Mouse (Mus musculus) ES-Bruce4 (cell line): Measurements from ENCODE around the gene Rabepk.

Experiments used
- CTCF ChIP-seq: IDR thresholded peaks from one replicate; pipeline ENCODE4 v1.8.1; 2011; ENCODE audit warnings: low read depth, low read length
- EP300 ChIP-seq: IDR thresholded peaks from 2 replicates; pipeline ENCODE4 v1.6.1; 2011; ENCODE audit warnings: low read depth, low read length; ENCODE audit not compliant: insufficient read depth
- POLR2A ChIP-seq: IDR thresholded peaks from one replicate; pipeline ENCODE4 v1.8.1; 2011; ENCODE audit warnings: low read length; ENCODE audit not compliant: insufficient read depth

DNA sequence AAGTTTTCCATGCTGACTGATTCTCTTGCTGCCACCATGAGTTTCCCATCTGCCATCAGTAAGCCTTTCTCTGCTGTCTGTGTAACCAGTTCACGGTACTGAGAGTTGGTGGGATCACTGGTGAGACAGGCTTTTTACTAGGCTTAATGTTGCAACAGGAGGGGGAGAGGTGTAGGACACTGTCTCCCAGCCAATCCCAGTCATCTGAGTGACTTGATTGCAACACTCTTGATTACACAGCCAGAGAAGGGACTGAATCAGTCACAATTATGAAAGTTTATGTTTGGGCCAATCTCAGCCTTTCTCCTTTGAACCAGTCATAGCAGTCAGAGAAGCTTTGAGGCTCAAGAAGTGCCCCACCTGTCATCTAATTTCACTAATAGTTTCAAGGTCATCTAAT lies 28.3 kb upstream of the Rabepk start:
- no peak for TF ChIP-seq EP300
- no peak for TF ChIP-seq CTCF
- TF ChIP-seq POLR2A = no peak
